Mouse (Mus musculus) kidney, postnatal 4 days (tissue): ENCODE data around the gene Aass.

Source experiments
- DNase-seq, 2 experiments: peaks; one replicate each; pipeline ENCODE4 v3.0.0; 2021; ENCODE audit warnings: mixed read lengths in 2 of 2

The Aass gene

DNA sequence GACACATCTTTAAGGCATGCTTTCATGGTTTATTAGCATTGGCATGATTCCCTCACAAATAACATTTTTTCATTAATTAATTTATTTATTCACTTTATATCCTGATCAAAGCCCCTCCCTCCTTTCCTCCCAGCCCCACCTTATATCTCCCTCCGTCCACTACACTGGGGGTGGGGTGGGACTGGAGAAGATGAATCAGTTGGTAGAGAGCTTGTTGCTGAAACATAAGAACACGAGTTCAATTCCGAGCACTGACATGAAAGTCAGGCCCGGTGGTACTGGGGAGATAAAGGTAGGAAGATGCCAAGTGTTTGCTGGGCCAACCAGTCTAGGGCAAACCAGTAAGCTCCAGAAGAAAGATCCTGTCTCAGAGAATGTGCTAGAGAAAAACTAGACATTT is 84.0 kb downstream of the Aass start:
- DNase-seq: no peak

GRCm38 (mm10) chr6:23028251-23028650 is 104.5 kb downstream of the Aass start:
- no peak for DNase-seq
